Mouse (Mus musculus) liver, postnatal 0 days (tissue): ENCODE measurements around the gene Snx6.

Experiments
- CTCF ChIP-seq: sonication (generic); IDR thresholded peaks from 2 replicates; pipeline ENCODE4 v1.5.1; 2016; ENCODE audit warnings: antibody characterized with exemption, low read depth
- EP300 ChIP-seq: IDR thresholded peaks from 2 replicates; pipeline ENCODE4 v1.6.1; 2016; ENCODE audit warnings: antibody characterized with exemption, low read depth, mild to moderate bottlenecking

GRCm38 (mm10) chr12:54834925-54835447 lies 39.5 kb upstream of the Snx6 start:
- TF ChIP-seq CTCF (no peak), EP300 (no peak)
